In the genomic region with DNA sequence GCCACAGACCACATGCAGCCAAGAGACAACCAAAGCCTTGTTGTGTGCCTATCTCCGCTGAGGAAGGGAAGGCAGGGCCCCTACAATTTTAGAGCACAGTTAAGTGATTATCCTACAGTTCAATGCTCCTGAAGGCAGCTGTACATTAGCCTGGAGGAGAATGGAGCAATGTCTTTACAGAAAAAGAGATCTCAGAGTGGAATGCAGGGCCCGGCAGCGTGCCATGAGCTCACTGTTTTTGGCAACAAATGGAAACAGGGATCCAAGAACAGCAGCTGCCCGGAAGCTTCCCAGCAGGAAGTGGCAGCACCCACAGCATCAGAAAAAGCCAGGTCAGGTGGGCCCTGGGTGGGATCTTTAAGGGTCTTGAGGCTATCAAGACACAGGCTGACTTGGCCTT, we compare ENCODE assay signal across 8 mouse cellular contexts. TPM values are rescaled to one million over a fixed set of nuclear protein-coding genes. Genes with fewer than 3 reads are reported as not detected.
DNase-seq lines count a peak whose midpoint lies in the region; ATAC-seq lines count a peak whose summit lies in the region.

No protein-coding gene starts in this region.

- peak overlapping the region; percentile 29; the same call in 1 of the 2 replicates for H3K27ac ChIP-seq in hindbrain, embryonic 10.5 days
- no peak overlapping the region for H3K27ac ChIP-seq in hindbrain, embryonic 11.5 days (ENCODE audit: low read depth, low read length)
- H3K27ac ChIP-seq in forebrain, embryonic 15.5 days (replicated peaks) = peak overlapping the region; percentile 73
- H3K27ac ChIP-seq in hindbrain, embryonic 14.5 days = peak overlapping the region; percentile 14

- DNase-seq in hindbrain, embryonic 10.5 days (ENCODE audit: low spot score) = no peak
- DNase-seq in hindbrain, embryonic 11.5 days (ENCODE audit: low spot score) = no peak
- DNase-seq in 3T3-L1 (ENCODE audit: low read depth, low spot score) = peak; percentile 38
- peak; percentile 58 for DNase-seq in hindbrain, embryonic 14.5 days (ENCODE audit: low spot score)
- peak; percentile 81 to 83 for DNase-seq in right cerebral cortex, postnatal 10 days (ENCODE audit: low spot score in 2 of 2)
- no peak for DNase-seq in cerebellum, adult 11 months
- no peak for DNase-seq in MN1 (ENCODE audit: low spot score)

- no peak overlapping the region for H3K9ac ChIP-seq in hindbrain, embryonic 11.5 days (ENCODE audit: low read depth, low read length)
- H3K9ac ChIP-seq in forebrain, embryonic 15.5 days (replicated peaks) = no peak overlapping the region
- no peak overlapping the region for H3K9ac ChIP-seq in hindbrain, embryonic 14.5 days

- no peak overlapping the region for H3K4me2 ChIP-seq in hindbrain, embryonic 11.5 days (replicated peaks; ENCODE audit: low read depth, low read length)
- H3K4me2 ChIP-seq in forebrain, embryonic 15.5 days (replicated peaks) = no peak overlapping the region
- H3K4me2 ChIP-seq in hindbrain, embryonic 14.5 days (replicated peaks) = no peak overlapping the region

- 83% methylated on average over 4 of the region's 4 CpGs for WGBS in hindbrain, embryonic 10.5 days
- 80% methylated on average over 4 of the region's 4 CpGs for WGBS in hindbrain, embryonic 11.5 days
- WGBS in forebrain, embryonic 15.5 days = 13% methylated on average over 4 of the region's 4 CpGs
- 43% methylated on average over 4 of the region's 4 CpGs for WGBS in hindbrain, embryonic 14.5 days

- H3K4me1 ChIP-seq in hindbrain, embryonic 10.5 days (replicated peaks) = 0 out of 2 replicates have a peak, but pooled peaks cover 12% of the 10 kb centered on the region
- H3K4me1 ChIP-seq in hindbrain, embryonic 11.5 days (replicated peaks; ENCODE audit: control insufficient read depth, insufficient read depth, low read length) = no peaks in the 10 kb centered on the region
- peaks cover 19% of the 10 kb centered on the region for H3K4me1 ChIP-seq in forebrain, embryonic 15.5 days
- H3K4me1 ChIP-seq in hindbrain, embryonic 14.5 days (replicated peaks; ENCODE audit: control insufficient read depth, insufficient read depth, low read length) = no peaks in the 10 kb centered on the region; the same call in 1 of the 2 replicates

- no peak overlapping the region for H3K4me3 ChIP-seq in hindbrain, embryonic 10.5 days
- no peak overlapping the region for H3K4me3 ChIP-seq in hindbrain, embryonic 11.5 days (ENCODE audit: low read depth, low read length)
- H3K4me3 ChIP-seq in forebrain, embryonic 15.5 days = no peak overlapping the region
- H3K4me3 ChIP-seq in hindbrain, embryonic 14.5 days (replicated peaks; ENCODE audit: low read length) = no peak overlapping the region

- H3K36me3 ChIP-seq in hindbrain, embryonic 10.5 days = no peaks in the 10 kb centered on the region
- no peaks in the 10 kb centered on the region for H3K36me3 ChIP-seq in hindbrain, embryonic 11.5 days (ENCODE audit: control insufficient read depth, insufficient read depth, low read length)
- H3K36me3 ChIP-seq in forebrain, embryonic 15.5 days = no peaks in the 10 kb centered on the region
- no peaks in the 10 kb centered on the region for H3K36me3 ChIP-seq in hindbrain, embryonic 14.5 days (replicated peaks; ENCODE audit: control insufficient read depth, insufficient read depth)

- H3K27me3 ChIP-seq in hindbrain, embryonic 10.5 days (ENCODE audit: insufficient read depth, poor library complexity, severe bottlenecking) = no peaks in the 10 kb centered on the region
- no peaks in the 10 kb centered on the region for H3K27me3 ChIP-seq in hindbrain, embryonic 11.5 days (ENCODE audit: control insufficient read depth, insufficient read depth, low read length)
- H3K27me3 ChIP-seq in forebrain, embryonic 15.5 days = no peaks in the 10 kb centered on the region
- H3K27me3 ChIP-seq in hindbrain, embryonic 14.5 days (ENCODE audit: control insufficient read depth, insufficient read depth, low read length) = no peaks in the 10 kb centered on the region

- ATAC-seq in hindbrain, embryonic 11.5 days (ENCODE audit: low FRiP score) = no peak
- peak; percentile 81; the same call in 1 of the 2 replicates for ATAC-seq in forebrain, embryonic 15.5 days (replicated peaks)
- peak; percentile 66; the same call in 1 of the 2 replicates for ATAC-seq in hindbrain, embryonic 14.5 days (ENCODE audit: low FRiP score)

- no peaks in the 10 kb centered on the region for H3K9me3 ChIP-seq in hindbrain, embryonic 10.5 days
- no peaks in the 10 kb centered on the region for H3K9me3 ChIP-seq in hindbrain, embryonic 11.5 days (ENCODE audit: control insufficient read depth, low read length)
- H3K9me3 ChIP-seq in forebrain, embryonic 15.5 days = no peaks in the 10 kb centered on the region
- H3K9me3 ChIP-seq in hindbrain, embryonic 14.5 days (ENCODE audit: control insufficient read depth, low read length) = no peaks in the 10 kb centered on the region

RNA-seq across cellular contexts. Expression of gene Gm10260, which starts 3.4 kb away (rescaled TPM):
- 3.7 and 3.8 TPM in 2 replicates for polyA plus RNA-seq in hindbrain, embryonic 10.5 days (2016; fragmentation: Nextera tagmentation; extraction: Ambion mirVana)
- 3.2 and 3.4 TPM in 2 replicates for polyA plus RNA-seq in hindbrain, embryonic 11.5 days (2014; fragmentation: Nextera tagmentation; extraction: Ambion mirVana)
- 0.59 and 4.8 TPM in 2 replicates for polyA plus RNA-seq in forebrain, embryonic 15.5 days (2015; fragmentation: Nextera tagmentation; extraction: Ambion mirVana)
- 2.2 and 2.9 TPM in 2 replicates for polyA plus RNA-seq in hindbrain, embryonic 14.5 days (2014; fragmentation: Nextera tagmentation; extraction: Ambion mirVana)

Comparison
In these comparisons a context has a peak if more than half of its experiments do, and no peak if none do; other contexts are left out.
1. DNase-seq: peak in 3T3-L1 (single experiment), hindbrain, embryonic 14.5 days (single experiment) and right cerebral cortex, postnatal 10 days (2 of 2); none in hindbrain, embryonic 10.5 days (single experiment), hindbrain, embryonic 11.5 days (single experiment), cerebellum, adult 11 months (single experiment) and MN1 (single experiment).